ENCODE assay signal across 10 mouse cellular contexts in the genomic region with DNA sequence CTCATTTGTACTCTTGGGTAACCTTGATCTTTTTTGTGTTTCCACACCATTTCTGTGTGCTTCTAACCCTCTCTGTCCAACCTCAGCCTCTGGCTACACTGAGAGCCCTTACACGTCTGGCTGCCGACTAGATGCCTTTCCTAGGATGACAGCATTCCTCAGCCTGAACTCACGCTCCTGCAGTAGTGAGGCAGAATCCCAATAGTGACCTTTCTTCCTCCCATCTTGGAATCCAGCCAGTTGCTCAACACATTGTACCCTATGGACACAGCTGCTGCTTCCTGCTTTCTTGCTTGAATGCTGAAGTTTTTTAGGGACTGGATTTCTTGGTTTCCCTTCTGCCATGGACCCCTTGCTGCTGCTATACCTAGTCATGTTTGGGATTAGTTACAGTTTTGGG. TPM values are rescaled to one million over a fixed set of nuclear protein-coding genes. Genes with fewer than 3 reads are reported as not detected.
DNase-seq lines count a peak whose midpoint lies in the region; ATAC-seq and TF ChIP-seq lines count a peak whose summit lies in the region.
"Had no signal": no experiment of that assay in that cellular context is flagged by ENCODE, and none has a peak within 500 bp of the region (broad histone marks: within the 10 kb centered on the region; RNA-seq: fewer than 3 reads in every experiment).

No protein-coding gene starts in this region.

- peak; percentile 10 for DNase-seq in gastrocnemius, postnatal 25 days
- DNase-seq in gastrocnemius, postnatal 14 days: no peak
- DNase-seq in adrenal gland, postnatal 10 days: peak; percentile 44
- peak; percentile 13 to 37 for DNase-seq in heart, postnatal 14 days
- peak; percentile 26 for DNase-seq in liver, postnatal 0 days
- no peak for DNase-seq in urinary bladder, postnatal 14 days (ENCODE audit: low spot score)
- DNase-seq in cerebellum, postnatal 4 days (ENCODE audit: low spot score in 2 of 2): no peak
- DNase-seq in thymus, postnatal 14 days: no peak
- DNase-seq: right cerebral cortex, postnatal 25 days had no signal

- no peak overlapping the region for H3K4me2 ChIP-seq in liver, postnatal 0 days (ENCODE audit: low read depth, low read length)
- H3K4me2 ChIP-seq: limb, embryonic 15.5 days had no signal

- no peak overlapping the region for H3K4me3 ChIP-seq in liver, postnatal 0 days (ENCODE audit: low read depth, low read length)
- H3K4me3 ChIP-seq: limb, embryonic 15.5 days had no signal

- H3K4me1 ChIP-seq in liver, postnatal 0 days (ENCODE audit: insufficient read depth): no peaks in the 10 kb centered on the region
- H3K4me1 ChIP-seq: limb, embryonic 15.5 days had no signal

- WGBS in liver, postnatal 0 days (ENCODE audit: insufficient replicate concordance): 68% methylated on average over 3 of the region's 3 CpGs

- ATAC-seq in liver, postnatal 0 days: peak; percentile 45; the same call in 1 of the 2 replicates

- H3K36me3 ChIP-seq in liver, postnatal 0 days (replicated peaks; ENCODE audit: insufficient read depth, low read length): peaks cover 15% of the 10 kb centered on the region

- no peak overlapping the region for H3K9ac ChIP-seq in liver, postnatal 0 days (replicated peaks)
- H3K9ac ChIP-seq: limb, embryonic 15.5 days had no signal

- no peak for TF ChIP-seq CTCF in liver, postnatal 0 days (IDR thresholded peaks at IDR 0.05; ENCODE audit: low read depth)

- H3K27me3 ChIP-seq in liver, postnatal 0 days (ENCODE audit: insufficient read depth, low read length): no peaks in the 10 kb centered on the region
- H3K27me3 ChIP-seq: limb, embryonic 15.5 days had no signal

- H3K9me3 ChIP-seq in liver, postnatal 0 days (ENCODE audit: low read length): no peaks in the 10 kb centered on the region
- H3K9me3 ChIP-seq: limb, embryonic 15.5 days had no signal

- intact Hi-C loops in gastrocnemius, postnatal 14 days (cut with DNase I; ENCODE audit: low total_unique reads): no loop called here
- intact Hi-C loops in heart, postnatal 14 days (cut with DNase I): no loop called here

- no peak overlapping the region for H3K27ac ChIP-seq in liver, postnatal 0 days (ENCODE audit: low read depth)
- H3K27ac ChIP-seq: limb, embryonic 15.5 days had no signal

- no peak for TF ChIP-seq EP300 in liver, postnatal 0 days (IDR thresholded peaks at IDR 0.05; ENCODE audit: low read depth)

RNA-seq across cellular contexts. Expression of a gene that starts 36.1 kb away (rescaled TPM):
- 10 to 100 TPM; 20.9 to 23.1 TPM for total RNA-seq in gastrocnemius, postnatal 25 days (2021)
- total RNA-seq in gastrocnemius, postnatal 14 days (2021): 10 to 100 TPM; 21.0 to 21.9 TPM
- 10 to 100 TPM; 44.4 to 47.7 TPM for total RNA-seq in adrenal gland, postnatal 10 days (2021)
- 10 to 100 TPM; 33.6 to 34.1 TPM for total RNA-seq in heart, postnatal 14 days (2021)
- 2.2 and 2.4 TPM in 2 replicates for polyA plus RNA-seq in liver, postnatal 0 days (2015; fragmentation: Nextera tagmentation; extraction: Ambion mirVana)

Comparison
In these comparisons a context has a peak if more than half of its experiments do, and no peak if none do; other contexts are left out.
1. DNase-seq: peak in gastrocnemius, postnatal 25 days (single experiment), adrenal gland, postnatal 10 days (single experiment), heart, postnatal 14 days (2 of 2) and liver, postnatal 0 days (single experiment); none in gastrocnemius, postnatal 14 days (single experiment), urinary bladder, postnatal 14 days (single experiment), cerebellum, postnatal 4 days (0 of 2) and thymus, postnatal 14 days (single experiment).